Mouse (Mus musculus) adrenal gland, postnatal 4 days (tissue): Measurements from ENCODE around the gene Sdad1. TPM values are rescaled to one million over a fixed set of nuclear protein-coding genes. Genes with fewer than 3 reads are reported as not detected.

Source experiments
- DNase-seq, 2 experiments: peaks; one replicate each; pipeline ENCODE4 v3.0.0; 2021 to 2022; ENCODE audit warnings: low spot score in 2 of 2, mixed read lengths in 2 of 2
- total RNA-seq, 2 experiments: library from RNA; stranded (reverse); gene quantifications; 2 replicates each; pipeline ENCODE4 v1.2.3; 2021

Sdad1 gene
- total RNA-seq, 2 experiments from 2014 or later: 51.9 to 54.0 TPM

DNA sequence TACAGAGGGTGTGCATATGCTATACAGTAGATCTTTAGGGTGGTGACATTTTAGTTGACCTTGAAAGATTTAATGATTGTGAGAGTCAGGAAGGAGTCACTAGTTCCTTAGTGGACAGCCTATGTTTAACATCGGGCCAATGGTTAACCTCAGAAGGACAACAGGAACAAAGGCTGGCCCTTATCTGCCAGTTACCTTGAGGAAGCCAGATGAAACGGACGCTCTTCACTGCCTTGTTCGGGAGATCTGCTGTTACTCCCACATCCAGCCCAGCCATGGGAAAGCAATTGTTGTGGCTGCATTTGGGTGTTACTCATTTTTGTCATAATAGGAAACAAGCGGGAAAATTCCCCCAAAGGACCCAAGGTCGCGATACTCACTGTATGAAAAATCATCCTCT, 3.5 kb upstream of the Sdad1 start:
- DNase-seq: no peak

DNA sequence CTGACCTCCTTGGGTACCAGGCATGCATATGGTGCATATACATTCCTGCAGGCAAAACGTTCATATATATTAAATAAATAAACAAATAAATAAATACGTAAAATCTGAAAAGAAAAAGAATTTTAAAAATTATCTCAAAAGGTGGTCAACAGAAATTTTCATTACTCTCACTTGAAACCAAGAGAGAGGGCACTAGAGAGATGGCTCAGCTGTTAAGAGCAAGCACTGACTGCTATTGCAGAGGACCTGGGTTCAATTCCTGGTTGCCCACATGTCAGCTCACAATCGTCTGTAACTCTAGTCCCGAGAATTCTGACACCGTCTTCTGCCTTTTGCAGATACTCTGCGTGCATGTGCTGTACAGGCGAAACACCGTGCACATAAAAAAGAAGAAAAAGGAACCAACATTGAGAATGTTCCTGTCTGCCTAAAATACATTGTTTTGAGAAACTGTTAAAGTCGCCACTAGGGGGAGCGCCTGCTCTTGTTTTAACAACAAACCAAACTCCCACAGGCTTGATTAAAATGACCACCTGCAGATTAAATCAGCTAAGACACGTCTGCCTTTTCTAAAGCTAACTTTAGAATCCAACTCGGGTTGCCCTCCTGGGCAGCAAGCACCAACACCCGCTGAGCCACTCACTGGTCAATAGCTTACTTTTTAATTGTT, 1.9 kb upstream of the Sdad1 start:
- DNase-seq: peak; percentile 53 to 73

DNA sequence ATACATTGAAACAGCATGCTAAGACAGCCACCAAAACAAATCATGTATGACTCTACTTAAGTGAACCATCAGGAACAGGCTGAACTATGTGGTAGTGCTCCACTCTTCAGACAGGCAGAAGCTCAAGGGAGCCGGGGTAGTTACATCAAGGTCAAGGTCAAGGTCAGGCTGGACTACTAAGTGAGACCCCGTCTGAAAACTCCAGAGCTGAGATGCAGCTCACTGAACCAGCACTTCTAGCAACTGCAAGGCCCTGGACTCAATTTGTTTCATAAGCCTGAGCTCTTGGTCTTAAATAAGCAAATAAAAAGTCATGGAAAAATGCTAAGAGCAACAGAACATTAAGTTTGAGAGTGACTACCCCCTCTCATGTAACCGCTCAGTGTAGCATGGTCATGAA, 6.0 kb downstream of the Sdad1 start:
- no peak for DNase-seq

DNA sequence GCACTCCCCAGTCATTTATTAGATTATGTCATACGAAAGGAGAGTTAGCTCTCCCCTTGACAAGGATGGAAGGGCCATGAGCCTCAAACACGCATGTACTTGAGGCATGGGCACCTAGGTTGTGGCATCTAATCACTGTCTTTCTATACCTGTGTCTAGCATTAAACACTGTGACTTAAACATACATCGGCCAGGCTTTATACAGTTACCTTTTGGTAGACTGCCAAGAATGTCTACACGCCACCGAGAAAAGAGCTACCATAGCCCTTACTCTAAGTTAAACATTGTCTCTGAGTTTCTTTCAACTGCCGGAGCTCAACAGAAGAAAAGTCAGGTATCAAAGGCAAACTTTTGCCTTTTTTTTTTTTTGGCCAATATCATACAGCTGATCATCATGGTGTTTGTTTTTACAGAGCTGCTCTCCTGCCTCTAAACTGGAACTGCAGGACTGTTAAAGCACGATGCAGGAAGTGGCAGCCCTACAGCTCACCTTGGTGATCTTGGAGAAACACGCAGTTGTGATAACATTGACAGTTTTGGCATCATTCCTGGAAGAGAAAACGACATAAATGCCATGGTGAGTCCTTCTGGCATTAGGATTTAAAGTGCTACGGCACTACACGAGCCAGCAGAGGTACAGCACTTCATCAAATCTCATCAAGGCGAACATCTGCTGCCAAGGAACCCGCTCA, 8.0 kb downstream of the Sdad1 start:
- no peak for DNase-seq

DNA sequence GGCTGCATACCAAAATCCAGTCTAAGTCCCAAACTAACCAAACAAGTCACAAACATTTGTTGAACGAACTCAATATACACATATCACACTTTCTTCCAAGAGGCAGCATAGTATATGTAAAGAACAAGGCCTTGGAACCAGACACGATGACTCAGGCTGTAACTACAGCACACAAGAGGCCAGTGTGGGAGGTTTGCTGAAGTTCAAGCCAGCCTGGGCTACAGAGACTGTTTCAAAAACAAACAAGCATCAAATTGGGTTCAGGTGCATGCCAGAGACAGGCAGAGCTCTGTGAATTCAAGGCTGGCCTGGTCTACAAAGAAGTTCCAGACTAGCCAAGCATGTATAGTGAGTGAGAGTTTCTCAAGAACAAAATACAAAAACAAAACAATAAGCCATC, 15.8 kb downstream of the Sdad1 start:
- no peak for DNase-seq

DNA sequence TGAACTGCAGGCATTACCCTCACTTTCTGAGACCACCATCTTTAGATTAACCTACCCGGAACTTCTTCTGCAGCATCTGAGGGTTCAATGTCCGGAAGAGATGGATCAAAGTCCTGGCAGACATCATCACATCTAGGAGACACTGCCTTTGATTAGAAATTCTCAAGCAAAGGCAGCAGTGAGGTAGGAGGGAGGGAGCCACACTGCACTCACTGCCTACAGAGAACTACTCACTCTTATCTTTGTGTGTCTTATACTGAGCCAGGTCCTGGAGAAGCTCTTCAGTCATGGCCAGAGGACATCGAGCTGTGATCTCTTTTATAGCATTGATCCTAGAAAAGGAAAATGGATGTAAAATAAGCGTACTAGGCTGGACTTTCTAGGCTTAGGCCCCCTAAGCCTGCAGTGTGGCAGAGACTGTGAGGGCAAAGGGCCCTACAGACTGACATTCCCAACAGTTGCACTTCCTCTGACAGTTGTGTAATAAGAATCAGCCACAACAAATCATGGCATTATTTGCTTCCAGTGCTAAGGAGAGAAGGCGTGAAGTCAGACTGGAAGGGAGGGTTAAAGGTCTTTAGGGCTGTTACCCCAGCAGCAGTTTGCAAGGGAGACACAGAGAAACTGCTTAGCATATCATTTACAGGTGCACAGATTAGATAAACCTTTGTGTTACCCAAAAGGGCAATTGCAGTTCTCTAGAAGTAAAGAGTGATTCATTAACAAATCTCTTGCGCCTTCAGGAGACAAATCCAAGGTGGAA, 18.4 kb downstream of the Sdad1 start:
- DNase-seq: no peak

DNA sequence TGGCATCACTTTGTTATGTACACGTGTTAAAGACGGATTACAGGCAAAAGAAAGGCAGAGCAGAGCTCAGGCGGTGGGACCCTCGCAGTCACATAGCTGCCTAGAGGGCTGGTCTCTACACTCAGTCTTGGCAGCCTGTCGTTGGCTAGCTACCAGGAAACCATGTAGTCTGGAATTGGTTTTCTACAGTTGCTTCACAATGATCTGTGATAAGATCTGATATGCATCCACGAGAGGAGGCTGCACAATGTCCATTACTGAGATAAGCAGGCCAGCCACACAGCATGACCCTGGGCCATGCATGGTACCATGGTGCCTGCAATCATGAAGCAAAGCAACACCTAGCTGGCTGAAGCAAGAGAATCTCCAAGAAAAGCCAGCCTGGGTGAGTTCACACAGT, 22.4 kb downstream of the Sdad1 start:
- no peak for DNase-seq

DNA sequence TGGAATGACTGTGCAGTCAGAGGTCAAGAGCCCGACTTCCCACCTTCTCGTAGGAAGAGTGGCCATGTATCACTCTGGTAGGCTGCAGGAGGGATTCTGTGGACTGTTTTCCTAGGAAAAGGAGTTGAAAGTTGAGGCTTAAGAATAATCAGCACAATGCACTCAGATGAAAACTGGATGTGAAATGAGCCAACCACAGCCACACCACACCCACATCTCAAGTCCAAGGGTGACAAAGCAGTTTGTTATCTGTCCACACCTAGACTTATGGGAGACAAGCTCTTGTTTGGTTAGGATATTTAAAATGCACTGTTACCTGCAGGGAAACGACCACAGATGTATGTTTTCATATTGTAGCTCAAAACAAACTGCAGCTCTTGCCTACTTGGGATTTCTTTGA, 27.2 kb downstream of the Sdad1 start:
- no peak for DNase-seq

DNA sequence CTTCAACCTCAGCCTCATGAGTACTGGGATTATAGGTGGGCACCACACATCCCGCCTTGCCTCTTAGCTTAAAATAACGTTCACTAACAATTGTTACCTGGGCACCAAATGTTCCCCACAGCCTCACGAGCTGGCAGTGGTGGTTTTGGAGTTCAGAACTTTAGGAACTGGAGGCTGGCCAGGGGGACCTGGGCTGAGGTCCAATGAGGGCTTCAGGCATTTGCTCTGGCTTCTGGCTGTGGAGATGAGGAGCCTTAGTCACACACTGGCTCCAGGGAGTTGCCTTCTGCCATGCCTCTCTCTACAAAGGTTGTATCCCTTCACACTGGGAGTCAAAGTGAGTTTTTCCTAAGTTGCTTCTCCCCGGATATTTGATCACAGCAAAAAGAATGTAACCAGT, 27.7 kb downstream of the Sdad1 start:
- DNase-seq: no peak

DNA sequence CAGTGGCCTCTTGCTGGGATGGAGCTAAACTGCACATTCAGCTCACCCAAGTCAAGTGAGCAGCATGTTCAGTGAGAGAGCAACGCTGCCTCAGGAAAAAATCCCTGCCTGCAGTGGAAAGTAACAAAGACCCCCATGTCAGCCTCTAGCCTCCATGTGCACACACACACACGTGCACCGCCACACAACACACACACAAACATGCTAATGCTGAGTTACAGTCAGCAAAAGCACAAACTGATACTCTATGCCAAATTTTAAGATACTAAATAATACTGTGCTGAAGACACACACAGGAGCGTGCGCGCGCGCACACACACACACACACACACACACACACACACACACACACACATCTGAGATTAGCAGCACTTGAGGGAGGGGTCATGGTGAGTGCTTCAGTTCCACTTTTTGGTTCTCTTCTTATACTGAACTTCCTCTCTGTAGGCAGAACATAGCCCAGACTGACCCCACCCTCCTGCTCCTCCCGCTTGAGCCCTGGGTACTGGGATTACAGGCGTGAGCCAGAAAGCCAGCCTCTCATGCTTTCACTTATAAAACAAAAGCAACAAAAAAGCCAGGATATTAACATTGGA, 31.2 kb downstream of the Sdad1 start:
- DNase-seq: no peak

DNA sequence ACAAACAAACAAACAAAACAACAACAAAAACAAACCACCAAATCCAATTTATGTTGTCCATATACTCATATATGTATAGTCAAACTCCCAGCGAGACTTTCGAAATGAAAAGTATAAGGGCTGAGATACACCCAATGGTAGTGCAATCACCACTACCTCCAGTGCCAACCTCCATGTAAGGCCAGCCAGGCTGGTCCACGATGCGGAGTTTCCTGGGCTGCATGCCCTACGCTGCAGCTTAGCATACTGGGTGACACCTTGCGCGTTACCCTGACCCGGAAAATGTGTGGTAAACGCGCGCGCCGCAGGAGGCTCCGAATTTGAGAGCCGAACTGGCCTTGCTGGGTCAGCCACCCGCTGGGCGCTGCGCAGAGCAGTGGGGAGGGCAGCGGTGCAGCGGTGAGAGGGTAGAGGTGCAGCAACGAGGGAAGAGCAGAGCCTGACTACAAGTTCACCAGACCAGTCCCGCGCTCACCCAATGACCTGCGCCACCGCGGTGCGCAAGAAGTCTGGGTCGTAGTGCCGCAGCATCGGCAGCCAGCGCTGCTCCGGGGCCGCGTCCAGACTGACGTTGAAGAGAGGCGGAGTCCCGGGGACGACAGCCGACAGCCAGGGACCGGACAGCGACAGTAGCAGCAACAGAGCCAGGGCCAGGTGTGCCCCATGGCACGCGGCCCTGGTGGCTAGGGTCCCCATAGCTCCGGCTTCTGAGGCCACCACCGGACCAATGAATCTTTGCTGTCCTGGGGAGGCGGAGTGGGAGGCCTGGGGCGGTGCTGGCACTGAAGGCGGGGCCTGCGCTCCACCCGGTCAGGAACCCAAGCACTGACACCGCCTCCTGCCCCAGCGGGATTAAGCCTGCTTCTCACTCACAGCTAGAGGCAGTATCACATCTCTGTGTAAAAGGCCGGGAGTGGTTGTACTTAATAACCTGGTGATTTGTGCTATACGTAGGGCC, 32.6 kb downstream of the Sdad1 start, which contains the start of gene Naaa:
Gene Naaa, minus strand, starts transcription at position 734 of the 958 bp plus-strand sequence.
- peak; percentile 58 to 75 for DNase-seq

DNA sequence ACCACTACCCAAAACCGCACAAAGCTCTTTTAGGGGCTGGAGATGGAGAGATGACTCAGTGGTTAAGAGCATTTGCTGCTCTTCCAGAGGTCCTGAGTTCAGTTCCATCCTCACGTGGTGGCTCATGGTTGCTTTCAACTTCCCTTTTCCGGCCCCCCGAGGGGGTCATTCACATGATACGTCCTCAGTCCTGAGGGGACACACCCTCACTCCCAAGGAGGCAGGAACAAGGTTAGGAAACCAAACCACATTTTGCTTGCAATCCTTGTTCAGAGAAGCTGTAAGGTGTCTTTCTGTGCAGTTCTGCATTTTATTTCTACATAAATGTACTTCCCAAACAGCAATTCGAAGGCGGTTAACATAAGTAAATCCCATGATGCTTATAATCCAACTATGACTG, 39.8 kb downstream of the Sdad1 start:
- no peak for DNase-seq

DNA sequence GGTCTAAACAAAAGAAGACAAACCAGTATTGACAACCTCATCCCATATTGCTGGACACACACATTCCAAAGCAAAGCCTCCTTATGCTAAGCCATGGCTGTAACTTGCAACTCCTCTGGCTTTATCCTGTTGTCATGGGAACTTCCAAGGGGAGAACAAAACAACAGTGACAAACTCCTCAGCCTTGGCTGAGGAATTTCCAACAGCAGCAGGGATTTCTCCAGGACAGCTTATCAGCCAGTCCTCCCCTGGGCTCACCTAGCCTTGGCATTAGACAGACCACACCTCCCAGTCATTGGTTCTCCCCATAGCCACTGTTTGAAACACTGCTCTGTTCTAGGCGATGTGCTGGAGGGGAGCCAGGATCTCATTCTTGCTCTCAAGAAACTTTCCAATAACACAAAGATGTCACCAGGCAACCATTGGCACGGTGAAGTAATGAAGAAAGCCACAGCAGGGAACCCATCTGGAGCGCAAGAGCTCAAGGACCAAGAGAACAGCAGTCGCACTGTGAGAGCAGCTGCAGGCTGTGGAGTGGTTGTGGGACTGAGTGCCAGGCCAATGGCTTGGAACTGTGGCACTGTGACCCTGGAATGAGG, 46.4 kb downstream of the Sdad1 start:
- DNase-seq: peak in 1 of 2 experiments; percentile 37

DNA sequence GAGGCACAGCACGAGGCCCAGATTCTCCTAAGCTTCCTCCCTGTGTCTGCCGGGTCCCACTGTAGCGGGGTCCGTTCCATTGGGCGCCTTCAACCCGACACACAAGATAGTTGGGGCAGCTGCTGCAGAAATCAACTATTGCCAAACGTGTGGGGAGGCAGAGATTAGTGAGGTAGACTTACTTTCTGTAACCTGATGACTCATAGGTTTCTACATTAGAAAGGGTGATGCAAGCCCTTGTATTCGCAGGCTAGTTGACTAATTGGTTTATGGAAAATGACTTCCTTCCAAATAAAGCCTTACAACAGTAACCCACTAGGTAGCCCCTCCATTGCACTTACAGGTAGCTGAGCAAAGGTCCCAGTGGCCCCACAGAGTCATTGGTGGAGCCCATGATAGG, 47.6 kb downstream of the Sdad1 start:
- DNase-seq: no peak

DNA sequence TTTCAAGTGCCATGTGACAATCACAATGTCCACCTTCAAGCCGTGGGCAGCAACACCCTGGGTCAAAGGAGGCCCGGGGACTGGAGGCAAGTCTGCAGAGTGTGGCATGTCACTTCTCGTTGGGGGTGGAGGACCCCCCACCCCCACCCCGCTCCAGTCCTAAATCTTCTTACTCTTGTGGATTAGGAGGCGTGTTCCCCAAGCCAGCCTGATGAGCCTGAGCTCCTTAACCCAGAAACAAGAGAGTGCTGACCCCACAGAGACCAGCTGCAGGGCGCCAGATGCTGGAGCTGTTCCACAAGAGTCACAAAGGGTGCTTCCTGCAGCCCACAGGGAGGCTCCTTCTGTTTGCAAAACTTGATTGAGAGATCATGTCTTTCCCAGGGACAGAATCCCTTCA, 54.1 kb downstream of the Sdad1 start, which contains the start of gene Ppef2:
Gene Ppef2, minus strand, starts transcription at position 61 of the 400 bp plus-strand sequence.
- DNase-seq: no peak

DNA sequence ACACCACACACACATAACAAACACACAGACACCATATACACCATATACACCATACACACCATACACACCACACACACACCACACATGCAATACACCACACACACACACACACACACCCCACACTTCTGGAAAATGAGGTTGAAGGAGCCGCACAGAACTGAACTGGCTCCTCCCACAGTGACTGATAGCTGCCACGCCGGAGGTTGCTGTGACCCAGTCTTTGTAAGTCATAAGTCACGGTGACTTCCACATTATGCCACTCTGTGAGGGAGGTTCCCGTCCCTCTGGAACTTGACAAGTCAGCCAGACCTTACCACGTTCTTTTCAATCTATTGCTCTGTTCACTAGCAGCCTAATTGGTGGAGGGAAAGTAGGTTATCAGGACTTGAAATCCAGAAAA, 55.8 kb downstream of the Sdad1 start:
- DNase-seq: no peak

DNA sequence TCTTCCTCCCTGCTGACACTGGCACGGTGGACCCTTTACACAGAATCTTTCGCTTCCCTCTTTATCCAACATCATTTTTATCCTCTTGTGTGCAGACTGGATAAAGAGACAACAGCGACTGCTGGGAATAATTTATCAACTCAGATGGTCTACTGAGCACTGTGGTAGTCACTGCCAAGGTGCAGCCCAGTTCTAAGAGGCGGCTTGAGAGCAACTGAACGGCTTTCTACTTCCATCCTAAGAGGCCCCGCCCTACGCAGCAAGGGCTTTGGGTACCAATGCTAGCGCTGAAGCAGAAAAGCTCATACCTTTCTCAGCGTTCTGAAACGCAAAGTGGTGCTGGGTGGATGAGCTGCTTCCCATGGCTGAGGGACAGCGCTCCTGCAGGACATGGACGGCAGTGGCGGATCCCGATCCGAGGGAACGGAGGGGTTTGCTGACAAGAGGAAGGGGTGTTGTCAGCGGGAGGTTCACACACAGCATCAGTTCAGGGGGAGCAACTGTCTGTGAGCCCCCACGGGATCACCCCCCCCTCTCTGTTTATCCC, 57.4 kb downstream of the Sdad1 start:
- DNase-seq: no peak

DNA sequence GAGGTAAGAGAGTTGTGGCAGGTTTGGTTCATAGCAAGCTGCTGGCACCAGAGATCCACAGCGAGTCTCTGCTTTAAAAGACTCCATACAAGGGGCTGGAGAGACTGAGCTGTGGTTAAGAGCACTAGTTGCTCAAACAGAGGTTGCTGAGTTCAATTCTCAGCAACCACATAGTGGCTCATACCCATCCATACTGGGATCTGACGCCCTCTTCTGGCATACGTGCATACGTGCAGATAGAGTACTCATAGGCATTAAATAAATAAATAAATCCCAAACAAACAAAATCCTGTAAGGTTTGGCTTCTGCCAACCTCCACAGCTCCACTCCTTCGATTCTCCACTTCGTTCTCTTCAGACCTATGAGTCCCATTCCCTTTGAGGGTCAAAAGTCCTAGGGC, 58.2 kb downstream of the Sdad1 start:
- DNase-seq: no peak

DNA sequence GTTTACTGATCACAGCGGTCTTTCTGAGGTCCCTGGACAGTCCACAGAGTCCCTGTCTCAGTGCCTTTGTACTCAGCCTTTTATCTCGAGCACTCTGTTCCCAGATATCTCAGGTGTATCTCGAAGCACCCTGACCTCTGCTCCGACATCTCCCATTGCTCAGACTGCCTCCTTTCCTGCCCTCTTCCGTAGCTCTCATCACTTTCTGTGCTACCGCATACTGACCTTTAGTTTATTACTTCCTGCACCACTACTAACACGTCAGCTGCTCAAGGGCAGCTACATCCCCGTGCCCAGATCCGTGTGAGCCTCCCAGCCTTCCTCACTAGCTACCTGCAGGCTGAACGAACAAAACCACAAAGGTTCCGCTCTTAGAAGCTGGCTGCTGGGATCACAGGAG, 61.7 kb downstream of the Sdad1 start:
- no peak for DNase-seq

DNA sequence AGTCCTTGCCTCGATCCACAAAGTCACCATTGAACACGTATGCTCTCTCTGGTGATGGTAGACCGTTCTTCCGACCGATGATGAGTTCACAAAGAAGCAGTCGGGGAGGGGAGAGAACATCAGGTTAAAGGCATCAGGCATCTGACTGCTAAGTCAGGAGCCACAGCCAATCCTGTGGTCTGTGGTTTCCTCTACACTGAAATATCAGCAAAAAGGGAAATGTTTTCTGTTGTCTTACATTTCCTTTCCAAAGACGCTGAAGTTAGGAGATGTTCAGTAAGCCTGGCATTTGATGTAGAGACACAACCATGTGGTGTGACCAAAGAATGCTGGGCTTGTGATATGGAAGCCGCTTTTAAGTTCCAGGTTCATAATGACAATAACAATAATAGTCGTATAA, 64.8 kb downstream of the Sdad1 start:
- no peak for DNase-seq
